Mouse (Mus musculus): ENCODE results near the gene Tbc1d14.

Gene Tbc1d14

GRCm38 (mm10) chr5:36576457-36576856 lies 16.6 kb downstream of the Tbc1d14 start:
- no peak for DNase-seq (ENCODE audit: low spot score)

- DNase-seq (ENCODE audit: low spot score) = no peak
Measured at GRCm38 (mm10) chr5:36575745-36576144, 17.3 kb downstream of the Tbc1d14 start.

DNA sequence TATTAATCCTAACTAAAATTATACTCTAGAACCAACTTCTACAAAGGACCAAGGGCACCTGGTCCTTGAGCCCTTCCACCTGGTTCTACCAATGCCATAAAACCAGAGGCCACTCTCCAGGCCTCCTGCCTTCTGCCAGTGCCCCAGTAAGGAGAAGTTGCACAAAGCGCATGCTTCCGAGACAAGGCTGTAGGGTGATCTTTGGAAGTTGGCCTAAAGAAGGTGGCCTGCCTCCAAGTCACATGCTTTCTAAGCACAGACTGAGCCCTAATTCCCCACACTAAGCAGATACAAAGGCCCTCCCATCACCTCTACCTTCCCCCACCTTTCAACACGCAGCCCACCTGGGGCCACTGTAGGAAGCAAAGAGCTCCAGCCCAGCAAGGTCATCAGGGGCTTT lies 17.8 kb downstream of the Tbc1d14 start:
- DNase-seq (ENCODE audit: low spot score) = no peak

- no peak for DNase-seq (ENCODE audit: low spot score)
Measured at GRCm38 (mm10) chr5:36574147-36574870, 18.8 kb downstream of the Tbc1d14 start.

DNA sequence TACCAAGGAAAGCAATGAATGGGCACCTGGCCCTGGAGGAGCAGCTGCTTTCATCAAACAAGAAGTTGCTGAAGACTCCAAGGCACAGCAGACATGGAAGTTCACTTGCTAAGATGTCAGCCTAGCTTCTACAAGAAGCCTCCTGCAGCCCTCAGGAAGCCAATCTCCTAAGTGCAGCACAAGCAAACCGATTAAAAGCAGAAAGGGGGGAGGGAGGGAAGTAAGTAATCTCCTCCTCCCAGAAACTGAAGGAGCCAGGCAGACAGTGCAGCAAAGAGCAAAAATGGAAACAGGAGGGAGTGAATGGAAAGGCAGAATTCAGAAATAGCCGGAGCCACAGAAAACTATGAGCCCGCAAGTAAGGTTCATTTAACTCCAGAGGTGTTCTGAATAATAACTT lies 19.7 kb downstream of the Tbc1d14 start:
- DNase-seq (ENCODE audit: low spot score) = no peak

GRCm38 (mm10) chr5:36571371-36571770 lies 21.7 kb downstream of the Tbc1d14 start:
- DNase-seq (ENCODE audit: low spot score) = no peak

DNA sequence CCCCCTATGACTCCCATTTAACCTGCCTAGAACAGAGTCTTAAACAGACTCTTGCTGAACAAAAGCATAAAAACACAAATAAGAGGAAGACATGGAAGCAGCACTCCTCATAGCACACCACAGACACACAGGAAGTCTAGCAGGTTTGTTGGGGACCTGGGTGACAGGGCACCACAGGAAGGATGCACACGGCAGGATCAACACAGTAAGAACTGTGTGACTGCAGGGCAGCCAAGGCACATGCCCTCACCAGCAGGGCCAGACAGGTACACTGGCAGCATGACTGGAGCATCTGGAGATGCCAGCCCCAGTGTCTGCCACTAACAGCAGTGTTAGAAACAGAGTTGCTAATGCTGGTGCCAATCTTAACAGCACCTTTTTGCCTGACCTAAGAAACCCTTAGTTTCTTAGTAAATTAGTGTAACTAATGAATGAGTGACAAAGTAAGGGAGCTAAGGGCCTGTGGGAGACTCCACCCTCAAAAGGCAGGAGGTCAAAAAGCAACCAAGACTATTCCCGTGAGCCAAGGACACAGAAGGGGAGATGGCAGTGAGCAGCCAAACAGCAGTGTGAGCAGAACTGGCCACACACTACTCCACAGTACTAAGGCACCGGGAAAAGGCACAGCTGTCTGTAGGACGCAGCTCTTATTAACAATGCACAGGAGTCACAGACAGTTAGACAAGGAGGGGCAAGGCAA lies 22.4 kb downstream of the Tbc1d14 start:
- DNase-seq (ENCODE audit: low spot score) = no peak

DNA sequence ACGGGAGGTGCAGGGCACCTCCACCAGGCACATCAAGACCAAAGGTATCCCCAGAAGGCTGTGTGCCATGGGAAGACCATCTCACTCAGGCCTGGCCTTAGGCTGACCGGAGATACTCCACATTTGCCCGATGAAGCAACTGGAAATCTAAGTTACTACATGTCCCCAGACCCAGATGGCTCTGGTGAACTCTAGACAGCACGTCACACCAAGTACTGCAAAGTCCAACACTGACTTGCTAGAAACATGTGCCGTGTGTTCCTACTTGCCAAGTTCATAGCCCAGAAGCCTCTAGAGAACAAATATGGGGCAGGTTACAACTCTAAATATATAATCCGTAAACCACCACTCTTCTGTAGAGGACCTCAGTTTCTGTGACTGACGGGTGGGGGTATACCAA lies 23.0 kb downstream of the Tbc1d14 start:
- no peak for DNase-seq (ENCODE audit: low spot score)

GRCm38 (mm10) chr5:36568118-36568517 lies 25.0 kb downstream of the Tbc1d14 start:
- DNase-seq (ENCODE audit: low spot score) = no peak

DNA sequence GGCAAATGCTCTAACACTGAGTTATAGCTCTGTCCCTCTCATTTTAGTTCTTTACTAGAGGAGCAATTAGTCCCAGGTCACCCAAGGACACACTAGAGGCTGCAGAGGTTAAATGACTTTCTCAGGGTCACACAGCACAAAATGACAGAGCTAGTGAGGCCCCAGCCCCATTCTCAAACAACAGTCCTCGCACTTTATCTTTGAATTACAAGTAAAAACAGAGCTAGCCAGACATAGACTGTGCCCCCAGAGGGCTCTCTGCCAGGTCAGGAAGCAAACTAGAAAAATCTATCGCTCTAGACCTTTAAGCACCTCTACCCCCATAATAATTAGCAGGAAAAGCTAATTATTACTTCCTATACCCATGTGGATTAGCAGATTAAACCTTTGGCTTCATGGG lies 25.4 kb downstream of the Tbc1d14 start:
- no peak for DNase-seq (ENCODE audit: low spot score)

- DNase-seq (ENCODE audit: low spot score) = no peak
Measured at GRCm38 (mm10) chr5:36564530-36564929, 28.5 kb downstream of the Tbc1d14 start.

GRCm38 (mm10) chr5:36563741-36564140 lies 29.3 kb downstream of the Tbc1d14 start:
- no peak for DNase-seq (ENCODE audit: low spot score)

DNA sequence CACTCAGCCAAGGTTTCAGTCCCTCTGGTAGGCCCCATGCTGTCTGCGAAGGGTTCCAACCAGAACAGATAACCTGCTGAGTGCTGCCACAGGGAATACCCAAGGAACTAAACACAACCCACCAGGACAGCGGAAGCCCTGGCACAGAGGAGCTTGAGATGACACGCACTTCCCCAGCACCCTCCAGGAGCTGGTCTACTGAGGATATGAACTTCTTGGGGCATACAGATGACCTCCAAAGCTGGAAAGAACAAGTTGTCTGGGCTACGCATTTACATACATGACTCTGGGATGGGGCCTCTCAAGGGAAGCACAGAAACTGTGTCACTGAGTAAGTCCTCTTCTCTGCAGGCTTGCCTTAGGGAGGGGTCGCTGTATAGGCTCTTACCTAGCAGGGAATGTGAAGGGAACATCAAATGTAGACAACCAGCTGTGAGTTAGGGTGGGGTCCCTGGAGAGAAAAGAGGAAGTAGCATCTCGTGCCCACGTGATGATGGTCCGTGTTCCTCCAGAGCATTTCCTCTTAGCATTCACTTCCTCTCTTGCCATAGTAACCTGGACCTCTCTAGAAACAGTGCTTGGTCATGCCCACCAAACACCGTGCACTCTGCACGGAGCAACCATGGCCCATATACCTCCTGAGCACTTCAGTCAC lies 30.2 kb downstream of the Tbc1d14 start:
- no peak for DNase-seq (ENCODE audit: low spot score)

DNA sequence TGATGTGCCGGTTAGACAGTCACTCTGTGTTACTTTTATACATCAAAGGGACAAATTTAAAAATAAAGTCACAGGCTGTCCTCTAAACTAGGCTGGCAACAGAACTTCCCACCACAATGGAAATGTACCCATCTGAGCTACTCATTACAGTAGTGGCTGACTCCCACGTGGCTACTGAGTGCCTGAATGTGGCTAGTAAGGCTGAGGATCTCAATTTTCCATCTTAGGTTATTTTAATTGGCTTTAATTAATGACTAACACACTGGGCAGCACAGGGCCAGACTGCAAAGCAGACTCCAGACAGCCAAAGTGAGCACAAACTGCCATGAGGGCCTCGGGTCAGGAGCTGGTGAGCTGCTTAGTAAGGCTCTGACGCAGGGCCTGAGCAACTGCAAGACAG lies 31.6 kb downstream of the Tbc1d14 start:
- no peak for DNase-seq (ENCODE audit: low spot score)

- no peak for DNase-seq (ENCODE audit: low spot score)
Measured at GRCm38 (mm10) chr5:36560490-36560889, 32.6 kb downstream of the Tbc1d14 start.

DNA sequence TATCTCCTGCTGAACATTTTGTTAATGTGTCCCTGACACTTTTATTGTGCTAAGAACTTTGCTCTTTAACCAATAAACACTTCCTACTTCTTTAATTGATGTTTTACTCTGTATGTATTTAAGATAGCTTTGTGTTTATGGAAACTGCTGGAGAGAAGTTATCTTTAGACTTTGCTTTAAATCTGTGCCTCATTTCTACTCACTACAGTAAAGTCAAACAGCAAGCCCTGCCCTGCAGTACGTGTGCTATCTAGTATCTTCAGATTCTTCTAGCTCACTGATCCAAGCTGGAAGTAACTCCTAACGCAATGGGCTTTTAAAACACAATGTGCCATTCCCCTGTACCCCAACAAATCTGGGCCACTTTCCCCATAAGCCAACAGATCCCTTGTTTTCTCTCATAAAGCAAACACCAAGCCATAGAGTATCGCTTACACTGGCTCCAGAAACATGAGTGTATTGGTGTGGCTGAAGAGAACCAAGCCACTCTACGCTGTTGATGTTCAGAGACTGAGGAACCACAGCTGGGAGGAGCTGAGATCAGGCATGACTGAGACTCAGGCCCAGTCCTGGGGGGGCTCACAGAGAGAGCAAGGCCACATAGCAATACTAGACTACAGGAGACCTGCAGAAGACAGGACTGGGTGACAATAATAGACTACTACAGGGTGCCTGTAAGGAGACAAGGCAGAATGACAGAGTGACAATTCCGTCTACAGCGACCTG lies 33.4 kb downstream of the Tbc1d14 start:
- no peak for DNase-seq (ENCODE audit: low spot score)

DNA sequence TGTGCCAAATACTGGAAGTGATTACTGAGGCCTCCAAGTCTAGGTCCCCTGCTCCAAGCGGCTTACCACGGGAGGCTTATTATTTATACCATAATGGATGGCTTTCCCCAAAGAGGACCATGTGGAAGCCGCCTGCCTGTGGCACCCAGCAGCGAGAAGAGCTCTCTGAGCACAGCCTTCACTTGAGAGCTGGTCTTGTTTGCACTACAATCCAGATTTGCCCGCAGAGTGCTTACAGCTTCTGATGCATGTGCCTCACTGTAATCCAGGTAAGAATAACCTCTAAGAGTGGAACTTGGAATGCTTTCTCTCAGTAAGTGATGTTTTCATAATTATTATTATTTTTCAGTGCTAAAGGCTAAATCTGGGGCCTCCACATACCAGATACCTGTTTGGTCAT lies 34.0 kb downstream of the Tbc1d14 start:
- no peak for DNase-seq (ENCODE audit: low spot score)

DNA sequence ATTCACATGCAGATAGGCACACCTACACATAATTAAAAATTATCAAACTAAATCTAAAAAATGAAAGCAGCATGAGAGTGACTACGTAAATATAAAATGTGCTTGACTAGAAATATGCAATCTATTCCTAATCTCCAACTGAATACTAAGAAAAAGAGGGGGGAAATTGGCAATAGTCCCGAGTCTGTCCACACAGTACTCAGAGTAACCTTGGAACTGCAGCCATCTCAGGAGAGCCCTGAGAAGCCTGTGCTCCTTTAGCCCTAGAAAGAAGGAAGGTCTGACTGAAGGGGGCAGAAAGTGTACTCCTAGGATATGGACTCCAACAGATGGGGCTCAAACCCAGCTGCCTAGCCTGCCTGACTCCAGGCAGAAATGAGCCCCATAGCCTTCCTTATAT lies 34.5 kb downstream of the Tbc1d14 start:
- no peak for DNase-seq (ENCODE audit: low spot score)

DNA sequence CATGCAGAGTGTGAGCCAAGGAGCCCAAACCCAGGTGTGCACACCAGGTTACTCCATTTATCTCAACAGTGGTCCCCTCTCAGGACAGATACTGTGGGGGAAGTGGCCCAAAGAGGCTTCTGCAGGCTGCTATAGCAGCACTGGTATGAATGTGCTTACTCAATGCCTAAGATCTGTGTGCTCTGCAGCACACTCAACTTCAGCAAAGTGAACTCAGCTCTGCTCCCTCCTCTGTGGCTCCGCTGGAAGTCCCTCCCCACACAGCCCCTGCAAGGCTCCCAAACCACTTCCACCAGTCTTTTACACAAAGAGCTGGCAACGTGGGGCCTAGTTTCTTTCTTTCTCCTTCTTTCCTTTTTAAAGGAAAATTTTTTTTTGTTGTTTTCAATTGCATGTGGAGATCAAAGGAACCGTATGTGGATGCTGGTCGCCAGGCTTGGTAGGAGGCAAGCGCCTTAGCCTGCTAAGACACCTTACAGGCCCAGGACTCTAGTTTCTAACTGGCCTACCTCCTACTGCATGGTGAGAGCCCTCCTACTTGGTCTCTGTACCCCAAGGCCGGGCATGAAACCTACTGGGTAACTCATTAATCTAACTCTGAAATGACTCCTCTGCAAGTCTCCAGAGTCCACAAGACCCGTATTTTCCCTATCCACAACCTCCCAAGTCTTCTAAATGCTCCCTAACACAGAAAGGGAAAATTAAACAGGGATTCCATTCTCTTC lies 35.3 kb downstream of the Tbc1d14 start:
- no peak for DNase-seq (ENCODE audit: low spot score)

DNA sequence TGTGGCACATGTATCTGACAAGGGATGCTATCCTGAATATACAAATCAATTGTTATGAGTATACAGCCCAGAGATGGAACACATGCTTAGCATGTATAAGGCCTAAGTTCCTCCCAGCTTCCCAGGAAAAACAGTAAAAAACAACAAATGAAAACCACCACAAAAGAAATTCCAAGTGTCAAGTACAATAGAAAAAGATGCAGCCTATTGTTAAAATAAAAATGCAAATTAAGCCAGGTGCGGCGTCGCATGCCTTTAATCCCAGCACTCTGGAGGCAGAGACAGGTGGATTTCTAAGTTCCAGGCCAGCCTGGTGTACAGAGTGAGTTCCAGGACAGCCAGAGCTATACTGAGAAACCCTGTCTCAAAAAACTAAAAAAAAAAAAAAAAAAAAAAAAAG lies 36.2 kb downstream of the Tbc1d14 start:
- no peak for DNase-seq (ENCODE audit: low spot score)

GRCm38 (mm10) chr5:36556289-36556688 lies 36.8 kb downstream of the Tbc1d14 start:
- DNase-seq (ENCODE audit: low spot score) = no peak

DNA sequence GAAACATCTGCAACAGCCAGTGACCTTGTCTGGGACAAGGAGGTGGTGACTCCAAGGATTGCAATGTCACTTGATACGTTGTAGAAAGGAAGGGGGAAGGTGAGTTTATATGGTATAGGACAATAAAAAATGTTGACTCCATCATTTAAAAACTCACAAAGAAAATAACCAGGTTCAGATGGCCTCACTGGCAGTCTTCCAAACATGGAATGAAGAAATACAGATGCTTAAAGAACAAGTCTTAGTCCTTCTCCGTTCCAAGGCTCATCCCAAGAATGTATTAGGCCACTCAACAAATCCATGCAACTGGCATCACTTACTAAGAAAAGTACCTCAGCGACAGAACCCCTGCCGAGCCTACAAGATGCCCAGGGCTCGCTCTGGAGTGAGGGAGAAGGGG lies 38.6 kb downstream of the Tbc1d14 start:
- DNase-seq (ENCODE audit: low spot score) = no peak

All from embryo, embryonic 10.5 days (tissue).